Mouse (Mus musculus): ENCODE measurements at regions not wholly inside any gene's neighbourhood (a gene's known extent, or its start where the extent isn't known, plus 50 kb on each side); places are given as distances from the start of the nearest gene placed in this dataset.

DNA sequence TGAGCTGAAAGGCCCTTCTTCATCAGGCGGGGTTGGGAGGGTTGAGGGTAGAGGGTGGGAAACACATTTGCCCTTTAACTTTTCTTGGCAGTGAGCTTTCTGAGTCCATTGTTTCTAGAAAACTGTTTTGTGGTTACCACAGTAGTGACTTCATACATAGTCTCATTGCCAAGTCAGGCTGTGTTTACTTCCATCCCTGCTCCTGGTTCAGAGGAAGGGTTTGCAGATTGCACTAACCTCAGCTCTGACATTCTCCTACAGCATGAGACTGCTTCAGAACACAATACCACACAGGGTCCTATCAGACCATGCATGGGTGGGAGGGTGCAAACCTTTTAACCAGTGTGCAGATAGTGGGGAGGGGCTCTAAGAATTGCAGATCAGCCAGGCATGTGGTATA lies 87.1 kb upstream of the Cep85l start:
- TF ChIP-seq CHD2 (IDR thresholded peaks at IDR 0.05; ENCODE audit: low read depth, low read length) = no peak
- TF ChIP-seq ZC3H11A (IDR thresholded peaks at IDR 0.05; ENCODE audit: borderline replicate concordance, low read depth, low read length) = no peak
- TF ChIP-seq MAFK (IDR thresholded peaks at IDR 0.05; ENCODE audit: insufficient read depth, low read depth, low read length) = no peak
- TF ChIP-seq HCFC1 (IDR thresholded peaks at IDR 0.05; ENCODE audit: borderline replicate concordance, insufficient read depth, low read length) = no peak
- no peak for TF ChIP-seq ZNF384 (IDR thresholded peaks at IDR 0.05; ENCODE audit: low read depth, low read length)
